Mouse (Mus musculus) C2C12 (cell line): Measurements from ENCODE around the gene Tmem56.

Experiments used
- CTCF ChIP-seq: IDR thresholded peaks from one replicate; pipeline ENCODE4 v1.5.1; 2011; ENCODE audit not compliant: control insufficient read depth, insufficient read depth, insufficient read length
- FOSL1 ChIP-seq: IDR thresholded peaks from one replicate; pipeline ENCODE4 v1.8.0; 2011; ENCODE audit warnings: mild to moderate bottlenecking, low read length; ENCODE audit not compliant: poor library complexity, insufficient read depth, severe bottlenecking
- MYOD1 ChIP-seq: IDR thresholded peaks from one replicate; pipeline ENCODE4 v1.6.1; 2011; ENCODE audit warnings: low read depth; ENCODE audit not compliant: control insufficient read depth, insufficient read length
- MYOG ChIP-seq: IDR thresholded peaks from one replicate; pipeline ENCODE4 v1.6.1; 2011; ENCODE audit not compliant: control insufficient read depth, insufficient read length; ENCODE audit errors: extremely low read depth
- USF1 ChIP-seq: IDR thresholded peaks from one replicate; pipeline ENCODE4 v1.6.1; 2011; ENCODE audit warnings: low read depth, mild to moderate bottlenecking, control low read depth, moderate library complexity

DNA sequence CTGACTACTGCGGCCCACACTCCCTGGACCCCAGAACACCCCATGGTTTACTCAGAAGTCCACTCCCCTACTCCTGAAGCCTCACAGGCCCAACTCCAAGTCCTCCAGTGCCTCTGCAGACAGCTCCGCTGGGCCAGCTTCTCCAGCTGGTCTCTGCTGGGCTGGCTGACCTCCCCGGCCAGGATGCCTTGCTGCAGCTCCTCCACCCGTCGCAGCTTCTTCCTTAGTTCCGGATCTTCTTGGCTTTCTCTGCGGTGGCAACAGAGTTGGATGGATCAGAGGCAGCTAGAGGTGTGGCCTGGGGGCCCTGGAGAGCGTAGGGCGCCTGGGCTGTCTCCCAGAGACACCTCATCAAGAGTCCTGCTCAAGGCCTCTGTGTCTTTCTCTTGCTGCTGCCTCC, 32.9 kb downstream of the Tmem56 start:
- TF ChIP-seq CTCF (no peak), USF1 (no peak), MYOG (no peak), FOSL1 (no peak), MYOD1 (no peak)
